Comparison of ENCODE assay signal across 11 mouse cellular contexts in genomic region chr7:16042850-16043775, GRCm38 (mm10). TPM values are rescaled to one million over a fixed set of nuclear protein-coding genes. Genes with fewer than 3 reads are reported as not detected.
A peak's percentile ranks its signal among the peaks of the same experiment; 100 is the strongest.
DNase-seq lines count a peak whose midpoint lies in the region; ATAC-seq and TF ChIP-seq lines count a peak whose summit lies in the region.
"Had no signal": no experiment of that assay in that cellular context is flagged by ENCODE, and none has a peak within 500 bp of the region (broad histone marks: within the 10 kb centered on the region; RNA-seq: fewer than 3 reads in every experiment).

No protein-coding gene starts in this region.

- intact Hi-C loops in heart, postnatal 10 days (cut with DNase I), result loop anchor here (2.0 kb wide), 1 partner anchor 24 kb away; no protein-coding TSS in a partner anchor

- H3K9ac ChIP-seq in heart, embryonic 14.5 days (ENCODE audit: low read length), result no peak overlapping the region; the same call in 1 of the 2 replicates
- no peak overlapping the region for H3K9ac ChIP-seq in heart, embryonic 16.5 days (ENCODE audit: low read length)
- peak overlapping the region; percentile 17; the same call in 1 of the 2 replicates for H3K9ac ChIP-seq in stomach, embryonic 16.5 days (ENCODE audit: low read length)
- H3K9ac ChIP-seq: stomach, embryonic 15.5 days had no signal

- H3K4me1 ChIP-seq in heart, embryonic 14.5 days (ENCODE audit: control insufficient read depth in 2 of 2, insufficient read depth in 2 of 2, low read length in 2 of 2), result peaks cover 16 to 40% of the 10 kb centered on the region in 2 experiments
- H3K4me1 ChIP-seq in spleen, adult 2 months (ENCODE audit: control insufficient read depth, insufficient read depth, insufficient read length), result peaks cover 38% of the 10 kb centered on the region; the same call in 1 of the 2 replicates
- H3K4me1 ChIP-seq in heart, embryonic 16.5 days (ENCODE audit: control insufficient read depth, insufficient read depth, low read length), result peaks cover 24% of the 10 kb centered on the region
- H3K4me1 ChIP-seq in stomach, embryonic 16.5 days (ENCODE audit: control insufficient read depth, insufficient read depth, low read length), result peaks cover 28% of the 10 kb centered on the region

- no peak for TF ChIP-seq POLR2A in spleen, adult 2 months (IDR thresholded peaks at IDR 0.05; ENCODE audit: low read depth, low read length)

- TF ChIP-seq CTCF in spleen, adult 2 months (IDR thresholded peaks at IDR 0.05; ENCODE audit: extremely low read depth, insufficient read depth, insufficient read length, insufficient replicate concordance), result no peak

- no peak for ATAC-seq in heart, embryonic 14.5 days (ENCODE audit: insufficient number of reproducible peaks, insufficient read depth, low FRiP score, low read depth)
- ATAC-seq in heart, embryonic 16.5 days (replicated peaks; ENCODE audit: extremely low read depth, insufficient read depth, low FRiP score), result no peak
- no peak for ATAC-seq in stomach, embryonic 16.5 days (ENCODE audit: insufficient read depth, low FRiP score)
- ATAC-seq: Patski had no signal

- H3K4me3 ChIP-seq in heart, embryonic 14.5 days (ENCODE audit: control insufficient read depth in 1 of 2, insufficient read depth in 1 of 2, low read depth in 1 of 2, low read length in 2 of 2), result no peak overlapping the region
- no peak overlapping the region for H3K4me3 ChIP-seq in spleen, adult 2 months (ENCODE audit: extremely low read depth, insufficient read depth, insufficient read length)
- no peak overlapping the region for H3K4me3 ChIP-seq in heart, embryonic 16.5 days (ENCODE audit: low read length)
- no peak overlapping the region for H3K4me3 ChIP-seq in stomach, embryonic 16.5 days (replicated peaks; ENCODE audit: low read length)
- H3K4me3 ChIP-seq: stomach, embryonic 15.5 days had no signal

- H3K36me3 ChIP-seq in heart, embryonic 14.5 days (ENCODE audit: control insufficient read depth, insufficient read depth, low read length), result 0 out of 2 replicates have a peak, but pooled peaks cover 5% of the 10 kb centered on the region
- no peaks in the 10 kb centered on the region for H3K36me3 ChIP-seq in spleen, adult 2 months (ENCODE audit: control insufficient read depth, insufficient read depth, low read length)
- no peaks in the 10 kb centered on the region for H3K36me3 ChIP-seq in heart, embryonic 16.5 days (ENCODE audit: control insufficient read depth, insufficient read depth)
- H3K36me3 ChIP-seq in stomach, embryonic 16.5 days (ENCODE audit: control insufficient read depth, insufficient read depth, low read length), result no peaks in the 10 kb centered on the region
- H3K36me3 ChIP-seq: stomach, embryonic 15.5 days had no signal

- 68% methylated on average over 10 of the region's 10 CpGs for WGBS in heart, embryonic 14.5 days
- WGBS in spleen, adult 2 months, result 16% methylated on average over 10 of the region's 10 CpGs
- WGBS in heart, embryonic 16.5 days, result 65% methylated on average over 10 of the region's 10 CpGs
- WGBS in stomach, embryonic 16.5 days, result 69% methylated on average over 10 of the region's 10 CpGs

- H3K27me3 ChIP-seq in heart, embryonic 14.5 days (ENCODE audit: control insufficient read depth, insufficient read depth, low read length), result no peaks in the 10 kb centered on the region
- H3K27me3 ChIP-seq in spleen, adult 2 months (ENCODE audit: control insufficient read depth, insufficient read depth, low read length), result no peaks in the 10 kb centered on the region
- H3K27me3 ChIP-seq in heart, embryonic 16.5 days (ENCODE audit: control insufficient read depth, insufficient read depth, low read length), result no peaks in the 10 kb centered on the region
- no peaks in the 10 kb centered on the region for H3K27me3 ChIP-seq in stomach, embryonic 16.5 days (ENCODE audit: control insufficient read depth, insufficient read depth, low read length)
- H3K27me3 ChIP-seq: Patski; stomach, embryonic 15.5 days had no signal

- DNase-seq in heart, postnatal 10 days, result no peak
- no peak for DNase-seq in spleen, adult 2 months (ENCODE audit: low read depth in 1 of 2, low spot score in 2 of 2)
- DNase-seq in spleen, postnatal 36 days (ENCODE audit: low spot score in 2 of 2), result no peak
- DNase-seq in ovary, postnatal 10 days (ENCODE audit: low spot score), result no peak
- DNase-seq: cerebellum, adult 11-12 months had no signal

- H3K4me2 ChIP-seq in heart, embryonic 14.5 days (ENCODE audit: low read length), result peak overlapping the region; percentile 35
- H3K4me2 ChIP-seq in heart, embryonic 16.5 days (ENCODE audit: low read depth, low read length), result peak overlapping the region; percentile 8
- no peak overlapping the region for H3K4me2 ChIP-seq in stomach, embryonic 16.5 days (ENCODE audit: low read depth, low read length)

- H3K9me3 ChIP-seq in heart, embryonic 14.5 days (ENCODE audit: control insufficient read depth, low read length), result no peaks in the 10 kb centered on the region
- no peaks in the 10 kb centered on the region for H3K9me3 ChIP-seq in heart, embryonic 16.5 days (replicated peaks; ENCODE audit: control insufficient read depth, low read length)
- no peaks in the 10 kb centered on the region for H3K9me3 ChIP-seq in stomach, embryonic 16.5 days (replicated peaks; ENCODE audit: control insufficient read depth, low read length)
- H3K9me3 ChIP-seq: stomach, embryonic 15.5 days had no signal

- peak overlapping the region in 1 of 2 experiments; percentile 39; a peak in 2 of 4 replicates for H3K27ac ChIP-seq in heart, embryonic 14.5 days (replicated peaks in 1 of 2; ENCODE audit: control insufficient read depth in 1 of 2, insufficient read depth in 1 of 2, low read depth in 2 of 2, low read length in 2 of 2)
- peak overlapping the region; percentile 97 for H3K27ac ChIP-seq in spleen, adult 2 months (ENCODE audit: insufficient read depth, low read length)
- H3K27ac ChIP-seq in heart, embryonic 16.5 days (ENCODE audit: low read length), result peak overlapping the region; percentile 46; the same call in 1 of the 2 replicates
- H3K27ac ChIP-seq in stomach, embryonic 16.5 days (ENCODE audit: low read length), result no peak overlapping the region

RNA-seq across cellular contexts. Expression of gene Bicra, which starts 4.6 kb away (rescaled TPM):
- 5.0 and 5.4 TPM in 2 replicates for polyA plus RNA-seq in heart, embryonic 14.5 days (2014; fragmentation: Nextera tagmentation; extraction: Ambion mirVana)
- 1 to 10 TPM; 9.3 to 9.6 TPM for total RNA-seq in heart, postnatal 10 days (2021)
- polyA plus RNA-seq in spleen, adult 2 months (2012; rRNA removed), result 40.4 and 50.6 TPM in 2 replicates
- 4.7 and 4.8 TPM in 2 replicates for polyA plus RNA-seq in heart, embryonic 16.5 days (2015; fragmentation: Nextera tagmentation; extraction: Ambion mirVana)
- 3.9 and 4.5 TPM in 2 replicates for polyA plus RNA-seq in stomach, embryonic 16.5 days (2015; fragmentation: Nextera tagmentation; extraction: Ambion mirVana)

RNA-seq across cellular contexts. Expression of gene Zfp541, which starts 18.5 kb away (rescaled TPM):
- not detected in 2 replicates for polyA plus RNA-seq in heart, embryonic 14.5 days (2014; fragmentation: Nextera tagmentation; extraction: Ambion mirVana)
- total RNA-seq in heart, postnatal 10 days (2021), result not detected
- polyA plus RNA-seq in spleen, adult 2 months (2012; rRNA removed), result 0.02 and 0.05 TPM in 2 replicates
- polyA plus RNA-seq in heart, embryonic 16.5 days (2015; fragmentation: Nextera tagmentation; extraction: Ambion mirVana), result 0.05 TPM in 1 of 2 replicates, not detected in the other
- 0.05 and 0.10 TPM in 2 replicates for polyA plus RNA-seq in stomach, embryonic 16.5 days (2015; fragmentation: Nextera tagmentation; extraction: Ambion mirVana)
- total RNA-seq: gastrocnemius, adult 8-10 months had no signal

RNA-seq across cellular contexts. Expression of gene Napa, which starts 55.1 kb away (rescaled TPM):
- 159 and 161 TPM in 2 replicates for polyA plus RNA-seq in heart, embryonic 14.5 days (2014; fragmentation: Nextera tagmentation; extraction: Ambion mirVana)
- total RNA-seq in heart, postnatal 10 days (2021), result 100 to 1,000 TPM in 1 of 2 experiments, 10 to 100 TPM in 1; 93.2 to 100 TPM
- 150 and 151 TPM in 2 replicates for polyA plus RNA-seq in spleen, adult 2 months (2012; rRNA removed)
- polyA plus RNA-seq in heart, embryonic 16.5 days (2015; fragmentation: Nextera tagmentation; extraction: Ambion mirVana), result 166 and 168 TPM in 2 replicates
- polyA plus RNA-seq in stomach, embryonic 16.5 days (2015; fragmentation: Nextera tagmentation; extraction: Ambion mirVana), result 206 and 230 TPM in 2 replicates
